Mouse (Mus musculus) forebrain, postnatal 0 days (tissue): ENCODE results near the gene Slc37a4. TPM values are rescaled to one million over a fixed set of nuclear protein-coding genes. Genes with fewer than 3 reads are reported as not detected.
A peak's percentile ranks its signal among the peaks of the same experiment; 100 is the strongest.
"Not testable (repeated sequence)": the region's sequence is repeated elsewhere in the genome, so short reads cannot be mapped to it uniquely, and the experiment has no call there.

Experiments
- ATAC-seq: fragments of 200-750 bp; cut with Nextera tagmentation; 2 replicates; pipeline ENCODE4 v1.8.0; 2017; ENCODE audit warnings: mild to moderate bottlenecking, moderate library complexity
- DNase-seq: peaks from one replicate; pipeline ENCODE4 v3.0.0-alpha.2; 2015
- H3K27ac ChIP-seq: fragments of 300-500 bp; sonication (generic); 2 replicates; pipeline ENCODE4 v1.5.1; 2014; ENCODE audit warnings: low read depth, mild to moderate bottlenecking, antibody characterized with exemption, low read length, moderate library complexity, mixed read lengths
- H3K27me3 ChIP-seq: fragments of 300-500 bp; sonication (generic); 2 replicates; pipeline ENCODE4 v1.6.1; 2014; ENCODE audit warnings: mild to moderate bottlenecking, low read length, mixed read lengths; ENCODE audit not compliant: insufficient read depth
- H3K36me3 ChIP-seq: fragments of 300-500 bp; sonication (generic); 2 replicates; pipeline ENCODE4 v1.6.1; 2014; ENCODE audit warnings: mild to moderate bottlenecking, moderate library complexity; ENCODE audit not compliant: insufficient read depth
- H3K4me1 ChIP-seq: fragments of 300-500 bp; sonication (generic); 2 replicates; pipeline ENCODE4 v1.6.1; 2014; ENCODE audit warnings: antibody characterized with exemption; ENCODE audit not compliant: insufficient read depth
- H3K4me2 ChIP-seq: fragments of 300-500 bp; sonication (generic); 2 replicates; pipeline ENCODE4 v1.6.1; 2014; ENCODE audit warnings: low read depth, mild to moderate bottlenecking, moderate library complexity
- H3K4me3 ChIP-seq: fragments of 300-500 bp; sonication (generic); 2 replicates; pipeline ENCODE4 v1.5.1; 2014; ENCODE audit warnings: low read depth, low read length, mixed read lengths
- H3K9ac ChIP-seq: fragments of 300-500 bp; sonication (generic); 2 replicates; pipeline ENCODE4 v1.6.1; 2014; ENCODE audit warnings: mild to moderate bottlenecking
- H3K9me3 ChIP-seq: fragments of 300-500 bp; sonication (generic); 2 replicates; pipeline ENCODE4 v1.6.1; 2016; ENCODE audit warnings: low read length
- CTCF ChIP-seq: sonication (generic); IDR thresholded peaks from 2 replicates; pipeline ENCODE4 v1.5.1; 2016; ENCODE audit warnings: antibody characterized with exemption, control low read depth, low read depth
- WGBS: fragments of 180-500 bp; shearing (Covaris S2); extraction: QIAGEN DNeasy Blood & Tissue Kit; methylation state at CpG from one replicate; pipeline ENCODE4 v1.1.7; 2014; 5-methylcytosine and 5-hydroxymethylcytosine counted together
- polyA plus RNA-seq: library from polyadenylated mRNA; unstranded; fragments of >200 nt; fragmentation: Nextera tagmentation; extraction: Ambion mirVana; gene quantifications from 2 replicates; pipeline ENCODE4 v1.2.1, GENCODE M21; 2015
- total RNA-seq: library from RNA; depleted of rRNA; stranded (reverse); fragments of >200 nt; gene quantifications from 2 replicates; pipeline ENCODE4 v1.2.3, GENCODE M21; 2014

Slc37a4 gene
- total and polyA plus RNA-seq, 2 experiments from 2014 or later = 39.4 to 69.5 TPM

DNA sequence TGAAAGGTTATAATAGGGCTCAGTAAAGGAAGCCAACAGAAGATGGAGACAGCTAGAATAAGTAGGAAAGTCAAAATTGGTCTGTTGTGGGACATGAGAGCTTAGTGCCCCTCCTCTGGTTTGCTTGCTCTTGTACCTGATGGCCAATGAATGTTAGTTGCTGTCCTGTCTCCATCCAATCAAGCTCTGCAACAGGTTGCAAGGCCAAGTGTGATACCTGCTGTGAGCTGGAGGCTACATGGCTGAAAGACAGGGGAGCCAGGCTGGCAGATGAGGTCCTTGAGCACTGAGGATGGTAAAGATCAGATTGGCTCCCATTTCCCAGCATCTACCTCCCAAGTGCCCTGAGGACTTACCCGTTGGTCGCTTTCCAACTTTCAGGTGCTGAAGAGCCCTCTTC is 16.1 kb downstream of the Slc37a4 start:
- H3K4me1 ChIP-seq = peaks cover 10% of the 10 kb centered on the region; the same call in 1 of the 2 replicates
- 85% methylated on average over 2 of the region's 2 CpGs for WGBS

DNA sequence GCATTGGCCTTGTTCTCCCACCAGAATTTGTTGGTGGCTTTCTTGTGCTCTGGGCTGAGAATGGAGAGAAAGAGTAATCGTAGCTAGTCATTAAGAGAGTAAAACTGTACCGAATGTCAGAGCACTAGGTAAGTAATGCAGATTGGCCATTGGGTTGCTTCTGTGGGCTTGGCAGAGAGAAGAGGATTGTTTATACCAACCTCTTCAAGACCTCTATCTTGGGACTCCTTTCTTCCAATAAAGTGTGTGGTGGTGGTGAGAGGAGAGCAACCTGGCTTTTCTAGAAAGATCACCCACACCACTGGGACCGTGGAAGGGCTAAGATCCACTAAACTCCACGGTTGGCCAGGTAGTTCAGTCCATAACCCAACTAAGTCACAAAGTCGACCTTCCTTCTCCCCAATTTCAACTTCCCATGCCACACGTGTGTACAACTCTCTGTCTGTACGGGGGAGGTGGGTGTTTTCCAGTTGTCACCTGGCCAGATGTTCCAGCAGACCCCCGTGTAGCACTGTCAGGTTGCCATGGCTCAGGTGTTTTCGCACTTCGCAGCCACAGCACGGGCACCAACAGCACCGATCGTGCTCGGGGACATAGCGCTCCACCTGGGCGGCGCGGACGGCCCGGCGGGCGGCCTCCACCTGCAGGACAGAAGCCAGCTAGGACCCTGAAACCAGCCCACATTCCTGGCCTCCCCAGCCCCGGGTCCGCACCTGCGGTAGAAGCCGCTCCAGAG is 20.7 kb downstream of the Slc37a4 start:
- DNase-seq (no peak), ATAC-seq (peak; percentile 26; the same call in 1 of the 2 replicates)
- WGBS = 8% methylated on average over 26 of the region's 26 CpGs

More for the DNA sequence above, 16.1 kb downstream of the Slc37a4 start:
- DNase-seq = no peak
- Histone ChIP-seq H3K27me3 (no peaks in the 10 kb centered on the region), H3K9ac (no peak overlapping the region), H3K36me3 (peaks cover 38% of the 10 kb centered on the region), H3K27ac (no peak overlapping the region), H3K4me3 (no peak overlapping the region), H3K4me2 (no peak overlapping the region), H3K9me3 (no peaks in the 10 kb centered on the region)
- no peak for TF ChIP-seq CTCF
- ATAC-seq = no peak

DNA sequence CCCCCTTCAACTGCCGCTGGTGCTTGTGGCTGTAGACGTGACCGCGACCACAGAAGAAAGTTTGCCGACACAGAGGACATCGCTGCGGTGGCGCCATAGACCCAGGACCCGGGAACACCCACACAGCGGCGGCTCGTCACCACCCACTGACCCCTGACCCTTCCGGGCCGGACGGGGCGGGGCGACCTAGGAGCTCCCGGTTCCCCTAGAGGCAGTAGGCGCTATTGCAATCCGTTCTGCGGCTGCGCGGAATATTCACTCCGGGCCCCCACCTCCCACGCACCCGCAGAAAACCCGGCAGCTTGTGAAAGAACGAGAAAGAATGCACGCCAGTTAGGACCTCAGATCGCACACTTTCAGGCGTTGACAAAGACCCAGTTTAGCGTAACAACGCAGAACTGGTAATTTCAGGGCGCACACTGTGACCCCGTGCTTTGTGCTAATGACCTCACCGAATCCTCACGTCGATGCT is 21.3 kb downstream of the Slc37a4 start:
- Histone ChIP-seq H3K27me3 (no peaks in the 10 kb centered on the region), H3K4me3 (peak overlapping the region; percentile 72), H3K4me2 (peak overlapping the region; percentile 98), H3K4me1 (peaks cover 6% of the 10 kb centered on the region; the same call in 1 of the 2 replicates), H3K36me3 (peaks cover 5% of the 10 kb centered on the region), H3K9me3 (no peaks in the 10 kb centered on the region), H3K27ac (peak overlapping the region; percentile 77), H3K9ac (peak overlapping the region; percentile 76)
- under 1% methylated on average over 38 of the region's 38 CpGs for WGBS
- peak; percentile 93 for TF ChIP-seq CTCF
- peak; percentile 96 for DNase-seq
- peak; percentile 89 for ATAC-seq

More for the DNA sequence above, 20.7 kb downstream of the Slc37a4 start:
- peaks cover 10% of the 10 kb centered on the region for H3K36me3 ChIP-seq
- no peaks in the 10 kb centered on the region for H3K27me3 ChIP-seq
- H3K27ac ChIP-seq = peak overlapping the region; percentile 77; the same call in 1 of the 2 replicates
- peak overlapping the region; percentile 72 for H3K4me3 ChIP-seq
- H3K4me2 ChIP-seq = peak overlapping the region; percentile 98
- H3K4me1 ChIP-seq = peaks cover 6% of the 10 kb centered on the region; the same call in 1 of the 2 replicates
- TF ChIP-seq CTCF = no peak
- no peaks in the 10 kb centered on the region for H3K9me3 ChIP-seq
- peak overlapping the region; percentile 76 for H3K9ac ChIP-seq

DNA sequence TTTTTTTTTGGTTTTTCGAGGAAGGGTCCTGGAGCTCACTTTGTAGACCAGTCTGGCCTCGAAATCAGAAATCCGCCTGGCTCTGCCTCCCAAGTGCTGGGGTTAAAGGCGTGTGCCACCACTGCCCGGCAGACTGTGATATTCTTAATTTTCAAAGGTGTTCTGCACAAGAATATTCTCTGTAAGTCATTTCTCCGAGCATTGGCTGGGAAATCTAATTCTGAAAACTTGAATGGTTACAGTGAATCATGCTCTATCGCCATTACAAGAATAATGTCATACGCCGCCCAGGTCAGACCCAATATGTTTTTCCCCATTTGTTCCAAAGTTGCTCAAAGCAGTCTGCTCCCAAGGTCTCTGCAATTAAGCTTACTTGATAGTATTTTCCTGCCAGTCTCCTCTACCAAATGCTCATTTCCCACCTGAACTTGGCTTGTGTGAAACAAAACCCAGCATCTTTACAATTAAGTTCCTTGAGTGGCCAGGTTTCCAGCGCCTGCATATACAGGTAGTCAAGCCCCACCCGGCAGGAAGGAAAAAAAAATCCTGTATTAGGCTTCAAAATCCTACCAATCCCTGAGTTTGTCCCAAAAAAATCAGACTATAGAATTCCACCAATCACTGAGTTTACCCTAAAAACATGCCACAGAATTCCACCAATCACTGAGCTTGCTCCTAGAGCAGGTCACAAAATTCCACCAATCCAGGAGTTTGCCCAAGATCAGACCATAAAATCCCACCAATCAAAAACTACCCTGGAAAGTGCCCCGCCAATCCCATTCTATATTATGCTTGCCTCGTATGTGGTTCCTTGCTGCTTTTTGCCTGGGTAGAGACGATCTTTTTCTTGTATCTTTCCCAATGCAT is 22.1 kb downstream of the Slc37a4 start, which contains the start of gene Ccdc84:
Gene Ccdc84 (minus strand): TSS at position 51 of the 867 bp plus-strand sequence.
- DNase-seq = no peak
- H3K27ac ChIP-seq = peak within 1 kb of the TSS; percentile 77
- TF ChIP-seq CTCF = no peak
- H3K9me3 ChIP-seq = no peaks in the 10 kb centered on the region
- H3K9ac ChIP-seq = peak within 1 kb of the TSS; percentile 76
- no peaks in the 10 kb centered on the region for H3K36me3 ChIP-seq
- H3K27me3 ChIP-seq = no peaks in the 10 kb centered on the region
- ATAC-seq = no peak
- peaks cover 6% of the 10 kb centered on the region; the same call in 1 of the 2 replicates for H3K4me1 ChIP-seq
- peak within 1 kb of the TSS; percentile 98 for H3K4me2 ChIP-seq
- peak within 1 kb of the TSS; percentile 72 for H3K4me3 ChIP-seq
- 75% methylated on average over 14 of the region's 14 CpGs for WGBS

DNA sequence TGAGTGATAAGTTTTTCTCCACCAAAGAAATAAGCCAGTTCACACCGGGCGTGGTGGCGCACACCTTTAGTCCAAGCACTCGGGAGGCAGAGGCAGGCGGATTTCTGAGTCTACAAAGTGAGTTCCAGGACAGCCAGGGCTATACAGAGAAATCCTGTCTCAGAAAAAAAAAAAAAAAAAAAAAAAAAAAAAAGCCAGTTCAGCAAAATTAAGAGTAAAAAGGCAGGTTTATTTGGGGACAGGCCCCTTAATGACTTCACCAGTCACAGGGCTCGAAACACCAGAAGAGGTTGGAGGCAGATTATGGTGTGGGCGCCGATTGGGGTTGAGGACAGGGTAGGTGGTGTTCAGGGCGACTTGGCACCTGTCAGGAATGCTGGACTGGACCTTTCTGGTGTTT is 23.1 kb downstream of the Slc37a4 start:
- H3K9me3 ChIP-seq, H3K27ac ChIP-seq, DNase-seq, H3K4me1 ChIP-seq, H3K4me2 ChIP-seq, H3K27me3 ChIP-seq, H3K4me3 ChIP-seq, ATAC-seq, H3K9ac ChIP-seq, H3K36me3 ChIP-seq: not testable (repeated sequence)
- WGBS = 97% methylated on average over 9 of the region's 9 CpGs

DNA sequence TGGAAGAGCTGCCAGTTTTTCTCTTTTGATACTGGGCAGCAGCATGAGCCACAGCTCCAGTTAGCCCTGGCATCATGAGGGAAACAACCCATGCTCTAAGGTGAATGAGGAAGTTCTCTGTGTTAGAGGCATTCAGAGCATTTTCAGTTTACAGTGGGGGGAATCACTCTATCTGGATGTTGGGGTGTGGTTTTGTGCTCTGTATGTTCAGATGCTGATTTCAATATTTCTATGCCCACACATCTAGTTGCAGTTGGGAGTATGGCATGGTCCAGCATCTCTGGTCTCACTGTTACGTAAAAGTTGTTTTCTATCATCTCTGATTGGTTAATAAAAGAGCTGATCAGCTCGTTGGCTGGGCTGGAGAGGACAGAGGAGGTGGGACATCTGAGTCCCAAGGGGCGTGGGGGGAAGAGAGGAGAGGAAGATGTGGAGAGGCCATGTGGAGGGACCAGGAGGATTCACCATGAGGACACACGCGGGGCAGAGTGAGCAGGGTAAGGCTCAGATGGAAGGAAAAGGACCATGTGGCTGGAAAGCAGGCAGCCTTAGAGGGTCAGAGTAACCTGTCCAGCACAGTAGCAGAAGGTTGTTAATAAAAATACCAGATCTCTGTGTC is 23.7 kb downstream of the Slc37a4 start:
- DNase-seq = no peak
- Histone ChIP-seq H3K27ac (no peak overlapping the region), H3K4me3 (no peak overlapping the region), H3K9ac (no peak overlapping the region), H3K4me2 (no peak overlapping the region), H3K36me3 (no peaks in the 10 kb centered on the region), H3K9me3 (no peaks in the 10 kb centered on the region), H3K27me3 (no peaks in the 10 kb centered on the region), H3K4me1 (peaks cover 6% of the 10 kb centered on the region; the same call in 1 of the 2 replicates)
- WGBS = 78% methylated on average over 5 of the region's 5 CpGs
- TF ChIP-seq CTCF = no peak
- no peak for ATAC-seq
